Mouse (Mus musculus) WW6 (cell line): ENCODE measurements around the gene Tubgcp4.
"Not testable (repeated sequence)": the region's sequence is repeated elsewhere in the genome, so short reads cannot be mapped to it uniquely, and the experiment has no call there.

Source experiments
- DNase-seq: peaks from one replicate; pipeline ENCODE4 v3.0.0-alpha.2; 2013; ENCODE audit warnings: low read depth, low spot score

Tubgcp4 gene

DNA sequence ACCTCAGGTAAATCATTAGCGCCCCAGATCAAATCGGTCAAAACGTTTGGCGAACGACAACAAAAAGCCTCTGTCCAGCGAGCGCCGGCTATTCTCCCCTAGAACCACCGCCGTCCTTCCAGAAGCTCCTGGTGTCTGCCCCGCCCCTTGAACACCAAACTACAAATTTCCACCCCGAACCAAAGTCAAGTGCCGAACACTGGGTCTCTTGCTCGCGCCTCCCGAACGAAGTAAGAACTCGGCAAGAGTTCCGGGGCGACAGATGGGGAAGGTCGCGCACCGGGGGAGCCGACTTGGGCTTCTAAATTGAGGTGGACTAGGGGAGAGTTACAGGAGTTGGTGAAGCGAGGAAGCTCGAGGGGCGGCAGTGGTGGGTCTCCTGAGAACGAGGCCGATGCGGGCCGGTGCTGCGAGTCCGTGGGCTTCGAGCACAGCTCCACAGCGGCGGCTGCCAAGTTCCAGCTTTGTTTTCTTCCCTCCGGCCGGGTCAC lies at the start of gene Tubgcp4:
Gene Tubgcp4, plus strand, starts transcription at position 174 of the 491 bp plus-strand sequence.
- DNase-seq, result peak; percentile 14

DNA sequence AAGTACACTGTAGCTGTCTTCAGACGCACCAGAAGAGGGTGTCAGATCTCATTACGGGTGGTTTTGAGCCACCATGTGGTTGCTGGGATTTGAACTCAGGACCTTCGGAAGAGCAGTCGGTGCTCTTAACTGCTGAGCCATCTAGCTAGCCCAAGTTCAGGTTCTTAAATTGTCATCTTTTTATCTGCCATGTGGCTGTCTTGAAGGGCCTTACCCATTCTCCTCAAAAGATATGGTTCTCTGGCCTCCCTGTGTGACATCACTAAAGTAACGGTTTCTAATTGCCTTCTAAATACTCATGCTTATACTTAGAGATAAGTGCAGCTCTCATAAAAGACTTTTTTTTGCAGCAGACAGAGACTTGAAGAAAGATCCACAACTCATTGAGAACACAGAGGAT lies 44.2 kb upstream of the Tubgcp4 start:
- not testable (repeated sequence) for DNase-seq

DNA sequence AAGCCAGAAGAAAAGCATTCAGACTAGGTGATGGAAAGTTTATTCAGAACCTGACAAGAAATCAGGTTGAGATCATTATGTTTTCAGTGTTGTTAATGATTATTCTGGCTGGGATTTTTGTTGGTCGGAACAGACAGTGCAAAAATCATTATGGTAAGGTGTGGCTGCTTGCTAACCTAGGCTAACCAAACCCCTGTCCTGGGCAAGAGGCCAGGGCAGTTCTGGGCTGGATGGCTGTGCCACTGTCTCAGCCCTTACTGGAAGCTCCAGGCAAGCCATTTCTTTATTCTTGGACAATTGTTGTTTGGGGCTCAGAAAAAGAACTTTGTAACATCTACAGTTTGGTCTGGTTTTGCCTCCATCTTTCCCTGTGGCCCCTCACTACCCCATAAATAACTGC lies 42.9 kb upstream of the Tubgcp4 start:
- no peak for DNase-seq

DNA sequence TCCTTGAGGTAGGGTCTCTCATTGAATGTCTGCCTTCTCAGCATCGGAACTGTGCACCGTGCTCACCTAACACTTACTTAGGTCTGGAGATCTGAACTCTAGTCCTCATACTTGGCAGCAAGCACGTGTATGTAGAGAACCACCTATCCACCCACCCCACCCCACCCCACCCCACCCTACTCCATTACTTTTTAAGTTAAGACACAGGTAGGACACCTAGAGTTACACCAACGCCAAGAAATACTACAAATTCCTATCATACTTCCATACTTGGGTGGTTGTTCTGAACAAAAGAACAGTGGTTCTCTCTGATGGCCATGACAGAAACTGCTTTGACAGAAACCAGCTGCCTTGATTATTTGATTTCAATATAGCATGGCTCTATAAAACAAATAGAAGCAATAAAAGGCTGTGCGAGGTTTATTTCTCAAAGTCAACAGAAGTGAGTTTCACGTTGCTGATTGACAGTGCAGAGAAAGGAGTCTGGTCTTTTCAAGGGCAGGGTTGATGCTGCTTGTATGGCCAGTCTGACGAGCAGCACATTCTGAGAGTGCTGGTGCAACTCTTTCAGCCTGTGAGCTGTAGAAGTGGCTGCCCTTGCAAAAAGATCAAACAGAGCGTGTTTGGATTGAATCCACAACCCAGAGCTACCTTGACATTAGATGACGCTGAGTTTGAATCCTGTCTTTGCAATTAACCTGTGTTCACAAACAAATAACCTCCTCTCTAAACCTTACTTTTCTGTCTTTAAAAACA lies 41.4 kb upstream of the Tubgcp4 start:
- DNase-seq, result no peak

DNA sequence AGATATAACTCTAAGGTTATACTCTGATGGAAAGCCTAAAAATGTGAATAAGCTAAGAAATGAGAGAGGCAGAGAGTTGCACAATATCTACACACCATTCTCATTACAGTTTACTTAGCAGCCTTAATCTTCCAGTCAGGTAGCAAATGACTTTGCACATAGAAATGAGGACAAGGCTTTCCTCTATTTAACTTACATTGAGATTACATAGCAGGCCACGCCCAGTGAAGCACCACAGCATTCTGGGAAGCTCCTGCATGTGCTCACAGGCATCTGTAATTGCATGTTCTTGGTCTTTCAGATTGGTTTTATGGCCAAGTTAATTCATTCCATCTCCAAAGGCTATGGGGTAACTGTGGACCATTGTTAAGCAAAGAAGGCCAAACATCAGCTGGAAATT lies 37.6 kb upstream of the Tubgcp4 start:
- no peak for DNase-seq

DNA sequence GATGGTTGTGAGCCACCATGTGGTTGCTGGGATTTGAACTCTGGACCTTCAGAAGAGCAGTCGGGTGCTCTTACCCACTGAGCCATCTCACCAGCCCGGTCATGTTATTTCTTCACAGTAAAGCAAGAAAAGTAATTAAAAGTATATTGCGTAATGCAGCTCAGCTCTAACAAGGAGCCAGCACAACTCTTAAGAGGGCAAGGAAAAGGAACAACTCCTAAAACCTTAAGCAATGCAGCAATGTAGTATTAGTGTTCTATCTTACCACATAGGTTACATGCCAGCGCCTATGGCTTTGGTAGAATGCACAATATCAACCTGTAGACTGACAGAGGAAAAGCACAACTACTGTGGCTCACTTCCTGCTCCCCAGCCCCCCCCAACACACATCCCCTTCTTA lies 33.1 kb upstream of the Tubgcp4 start:
- no peak for DNase-seq

DNA sequence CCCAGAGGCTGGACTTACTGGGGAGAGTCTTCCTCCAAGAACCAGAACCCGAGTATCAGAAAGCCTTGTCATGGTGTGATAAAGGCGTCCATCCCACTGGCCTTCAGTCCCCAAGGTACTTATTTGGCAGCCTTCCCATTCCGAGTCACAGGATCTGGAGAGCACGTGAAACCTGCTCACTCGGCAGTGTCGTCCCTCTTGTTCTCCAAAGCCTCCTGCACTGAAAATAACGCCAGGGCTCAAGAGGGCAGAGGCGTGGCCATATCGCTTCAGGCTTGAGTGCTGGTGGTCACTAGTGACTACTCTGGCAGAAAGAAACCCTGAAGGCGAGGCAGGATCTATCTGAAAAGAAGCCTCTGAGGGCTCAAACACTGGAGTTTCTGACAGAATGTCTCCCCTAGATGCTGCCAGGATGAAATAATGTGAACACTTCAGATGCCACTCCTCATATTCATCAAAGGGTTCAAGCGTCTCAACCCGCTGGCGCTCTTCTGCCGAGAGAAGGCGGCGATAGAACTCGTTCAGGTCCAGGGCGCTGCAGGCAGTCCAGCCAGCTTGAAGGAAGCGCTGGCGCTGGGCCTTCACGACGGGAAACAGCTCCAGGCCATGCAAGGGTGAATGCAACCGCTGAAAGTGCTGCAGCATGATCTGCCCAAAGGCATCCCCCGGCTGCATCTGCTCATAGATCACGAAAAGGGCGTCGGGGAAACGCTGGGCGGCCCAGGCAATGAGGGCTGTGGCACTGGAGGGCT lies 31.0 kb upstream of the Tubgcp4 start:
- peak; percentile 14 for DNase-seq

DNA sequence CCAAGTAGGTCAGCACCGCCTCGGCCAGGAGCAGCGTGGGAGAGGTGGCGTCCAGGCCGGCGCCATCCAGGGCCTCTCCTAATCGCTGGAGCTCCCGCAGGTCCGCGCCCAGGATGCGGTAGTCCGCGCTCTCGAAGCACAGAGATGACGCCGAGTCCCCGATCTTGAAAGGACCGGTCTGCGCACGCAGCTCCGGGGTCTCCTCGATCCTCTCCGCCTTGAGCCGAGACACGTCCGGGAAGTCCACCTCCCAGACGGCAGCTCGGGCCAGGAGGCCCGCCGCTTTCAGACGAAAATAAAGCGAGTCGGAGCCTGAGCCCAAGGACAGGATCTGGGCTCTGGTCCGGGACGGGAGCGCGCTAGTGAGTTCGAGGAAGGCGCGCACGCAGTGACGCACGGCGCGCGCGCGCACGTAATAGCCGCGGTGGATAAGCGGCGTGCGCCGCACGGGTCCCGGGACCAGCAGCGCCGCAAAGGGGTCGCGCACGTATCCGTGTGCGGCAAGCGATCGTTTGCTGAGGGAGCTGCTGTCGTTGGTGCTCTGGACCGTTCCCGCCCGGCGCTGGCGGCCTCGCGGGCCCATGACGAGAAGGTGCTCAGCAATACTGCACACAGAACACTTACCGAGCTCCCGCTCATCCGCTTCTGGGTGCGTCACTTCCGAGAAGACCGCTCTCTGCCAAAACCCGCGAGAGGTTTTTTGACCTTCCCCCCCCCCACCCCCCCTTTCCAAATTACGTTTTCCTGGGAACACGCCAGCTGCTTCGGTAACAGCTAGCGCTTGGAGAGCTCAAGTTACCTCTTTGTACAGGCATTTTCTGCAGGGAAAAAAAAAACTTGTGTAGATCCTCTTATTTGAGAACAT lies 30.2 kb upstream of the Tubgcp4 start, which contains the start of the genes Adal and Lcmt2:
Gene Adal, plus strand, starts transcription at position 411 of the 865 bp plus-strand sequence.
Gene Lcmt2, minus strand, starts transcription at position 636 of the 865 bp plus-strand sequence.
- peak; percentile 64 for DNase-seq

DNA sequence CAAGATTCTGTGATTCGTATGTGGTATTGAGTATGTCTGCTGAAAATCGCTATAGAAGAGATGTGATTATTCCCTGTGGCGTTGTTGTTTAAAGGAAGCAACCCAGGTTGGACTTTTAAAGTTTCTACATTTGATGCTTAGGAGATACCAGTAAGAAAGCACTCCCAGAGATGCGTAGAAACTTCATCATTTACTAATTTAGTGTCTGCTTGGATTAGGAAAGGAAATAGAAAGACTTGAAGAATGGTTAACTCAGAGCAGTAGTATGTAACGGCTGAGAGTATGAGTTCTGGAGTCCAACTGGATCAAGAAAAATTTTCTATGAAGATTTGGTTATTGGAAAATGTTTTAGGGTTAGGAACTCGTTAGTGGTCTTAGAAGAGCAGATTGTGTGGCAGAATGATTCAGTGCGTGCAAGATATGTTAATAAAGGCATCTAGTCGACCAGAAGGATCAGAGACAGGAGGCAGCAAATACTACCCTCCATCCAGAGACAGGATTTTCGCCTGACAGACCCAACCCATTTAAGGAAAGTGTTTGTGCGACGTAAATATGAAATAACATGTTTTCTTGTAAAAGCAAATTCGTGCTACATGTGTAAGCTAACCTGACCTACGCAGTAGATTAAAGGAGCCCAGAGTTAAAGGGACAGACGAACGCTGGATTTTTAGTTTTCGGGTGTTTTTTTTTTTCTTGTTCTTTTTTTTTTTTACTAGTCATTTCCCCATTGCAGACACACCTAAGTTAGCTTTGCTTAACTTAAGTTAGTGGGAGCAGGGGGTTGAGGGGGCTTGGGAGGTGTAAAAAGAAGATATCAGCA lies 29.0 kb upstream of the Tubgcp4 start:
- no peak for DNase-seq

DNA sequence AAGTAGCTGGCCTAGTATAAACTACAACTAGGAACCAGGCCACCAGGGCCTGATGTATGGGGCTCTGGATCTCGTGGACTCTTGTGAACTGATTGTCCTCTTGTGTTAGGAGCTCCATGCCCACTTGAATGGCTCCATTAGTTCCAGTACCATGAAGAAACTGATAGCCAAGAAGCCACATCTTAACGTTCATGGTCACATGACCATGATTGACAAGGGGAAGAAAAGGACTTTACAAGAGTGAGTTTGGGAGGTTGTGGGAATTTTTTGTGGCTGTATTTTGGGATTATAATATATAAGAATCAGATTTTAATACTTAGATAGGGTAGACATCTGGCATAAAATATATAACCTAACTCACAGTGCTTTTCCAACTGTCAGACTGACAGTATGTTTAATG lies 28.0 kb upstream of the Tubgcp4 start:
- no peak for DNase-seq

DNA sequence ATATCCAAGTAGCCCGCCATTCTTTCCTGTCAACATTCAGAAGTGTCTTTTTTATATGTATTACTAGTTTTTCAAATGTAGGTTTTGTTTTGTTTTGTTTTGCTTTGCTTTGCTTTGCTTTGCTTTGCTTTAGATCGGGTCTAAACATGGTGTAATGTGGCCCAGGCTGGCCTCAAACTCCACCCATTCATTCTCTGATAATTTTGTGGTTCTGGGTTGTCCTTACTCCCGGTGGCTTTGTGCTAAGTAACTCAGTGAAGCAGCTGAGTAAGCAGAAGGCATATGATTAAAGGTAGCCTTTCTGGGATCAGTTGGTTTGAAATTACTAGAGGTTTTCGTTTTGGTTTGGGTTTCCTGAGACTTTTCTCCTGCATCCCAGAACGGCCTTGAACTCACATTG lies 20.8 kb upstream of the Tubgcp4 start:
- no peak for DNase-seq

DNA sequence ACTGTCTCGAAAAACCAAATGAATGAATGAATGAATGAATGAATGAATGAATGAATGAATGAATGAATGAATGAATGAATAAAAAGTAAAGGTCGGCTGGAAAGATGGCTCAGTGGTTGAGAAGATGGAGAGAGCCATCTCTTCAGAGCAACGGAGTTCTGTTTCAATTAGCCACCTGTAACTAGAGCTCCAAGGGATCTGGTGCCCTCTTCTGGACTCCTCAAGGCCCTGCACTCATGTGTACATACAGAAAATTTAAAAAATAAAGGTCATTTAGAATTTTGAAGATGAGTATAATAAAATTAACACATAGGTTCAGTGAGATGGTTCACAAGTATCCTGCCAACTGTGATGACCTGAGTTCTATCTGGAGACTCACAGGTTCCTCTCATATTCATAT lies 17.4 kb upstream of the Tubgcp4 start:
- no peak for DNase-seq

DNA sequence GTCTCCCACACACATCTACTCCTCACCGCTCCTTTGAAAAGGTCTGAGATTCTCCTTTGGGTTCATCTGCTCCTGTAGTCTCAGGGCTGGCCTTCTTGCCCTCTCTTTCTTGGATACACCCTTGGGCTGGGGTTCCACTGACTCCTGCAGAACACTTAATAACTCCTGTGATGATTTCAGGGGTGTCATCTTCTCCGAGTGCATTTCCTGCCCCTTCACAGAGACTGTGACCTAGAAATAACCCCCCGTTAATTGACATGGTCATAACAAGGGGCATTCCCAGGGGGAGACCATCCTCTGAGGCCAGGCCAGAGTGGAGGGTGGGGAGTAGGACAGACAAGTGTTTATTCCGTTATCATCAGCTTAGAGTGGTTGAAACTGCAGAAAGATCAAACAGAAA lies 1.3 kb upstream of the Tubgcp4 start:
- no peak for DNase-seq

DNA sequence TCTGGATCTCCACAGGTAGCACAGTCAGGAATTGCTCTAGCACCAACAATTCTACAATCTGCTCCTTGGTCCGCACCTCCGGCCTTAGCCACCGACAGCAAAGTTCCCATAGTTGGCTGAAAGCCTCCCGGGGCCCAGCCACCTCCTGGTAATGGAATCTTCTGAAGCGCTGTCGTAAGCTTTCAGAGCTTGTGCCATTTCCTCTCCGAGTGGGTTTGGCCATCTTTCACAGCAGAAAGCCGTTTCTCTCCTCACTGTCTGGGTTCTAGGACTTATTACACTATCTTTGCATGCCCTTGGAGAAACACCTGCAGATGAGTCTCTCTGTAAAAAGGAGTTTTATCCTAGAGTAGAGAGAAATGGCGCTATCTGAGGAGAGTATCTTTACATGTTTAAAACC lies 552 bp upstream of the Tubgcp4 start:
- DNase-seq, result no peak

DNA sequence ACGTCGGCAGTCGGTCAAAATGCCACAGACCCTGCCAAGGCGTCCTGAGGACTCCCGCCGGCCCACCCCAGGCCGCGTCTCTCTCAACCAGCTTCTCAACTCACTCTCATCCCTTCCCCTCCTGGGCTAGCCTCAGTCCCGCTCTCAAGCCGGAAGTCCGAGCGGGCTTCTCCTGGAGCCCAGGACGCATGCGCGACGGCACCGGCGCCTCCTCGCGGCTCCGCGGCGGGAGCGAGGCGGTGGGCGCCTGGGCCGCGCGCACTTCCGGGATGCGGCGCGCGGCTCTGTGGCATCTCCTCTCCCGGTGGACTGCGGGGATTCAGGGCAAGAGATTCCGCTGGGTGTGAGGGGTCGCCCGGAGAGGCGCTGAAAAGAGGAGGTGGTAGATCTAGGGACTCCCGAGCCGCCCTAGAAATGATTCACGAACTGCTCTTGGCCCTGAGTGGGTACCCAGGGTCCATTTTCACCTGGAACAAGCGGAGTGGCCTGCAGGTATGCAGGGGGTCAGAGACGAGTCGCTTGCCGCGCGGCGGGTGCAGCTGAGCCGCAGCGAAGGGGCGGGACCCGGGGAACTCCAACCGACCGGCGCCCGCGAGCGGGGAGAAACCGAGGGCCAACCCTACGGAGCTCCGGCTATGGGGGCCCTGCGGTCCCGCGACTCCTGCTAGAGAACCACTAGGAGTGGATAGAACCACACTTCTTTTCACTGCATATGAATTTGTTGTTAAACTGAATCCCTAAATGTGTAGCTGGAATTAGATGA lies 707 bp downstream of the Tubgcp4 start, which contains the start of gene Zscan29:
Gene Zscan29, minus strand, starts transcription at position 146 of the 763 bp plus-strand sequence.
- peak; percentile 78 for DNase-seq

DNA sequence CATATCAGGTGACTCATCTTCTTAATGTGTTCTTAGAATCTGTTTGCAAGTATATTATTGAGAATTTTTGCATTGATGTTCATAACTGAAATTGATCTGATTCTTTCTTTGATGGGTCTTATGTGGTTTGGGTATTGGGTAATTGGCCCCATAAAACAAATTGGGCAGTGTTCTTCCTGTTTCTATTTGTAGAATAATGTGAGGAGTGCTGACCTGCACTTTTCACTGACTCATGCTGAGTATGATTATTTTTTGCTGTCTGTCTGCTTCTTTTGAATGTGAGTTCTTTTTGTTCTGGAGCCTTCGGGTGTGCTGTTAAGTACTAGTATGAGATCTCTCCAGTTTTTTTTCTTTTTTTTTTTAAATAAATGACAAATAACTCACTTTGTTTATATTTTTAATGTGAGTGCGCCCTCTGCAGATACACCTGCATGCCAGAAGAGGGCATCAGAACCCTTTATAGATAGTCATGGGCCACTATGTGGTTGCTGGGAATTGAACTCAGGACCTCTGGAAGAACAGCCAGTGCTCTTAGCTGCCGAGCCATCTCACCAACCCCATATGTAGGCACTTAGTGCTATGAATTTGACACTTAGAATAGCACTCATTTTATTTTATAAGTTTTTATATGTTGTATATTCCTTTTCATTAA lies 8.5 kb downstream of the Tubgcp4 start:
- no peak for DNase-seq

DNA sequence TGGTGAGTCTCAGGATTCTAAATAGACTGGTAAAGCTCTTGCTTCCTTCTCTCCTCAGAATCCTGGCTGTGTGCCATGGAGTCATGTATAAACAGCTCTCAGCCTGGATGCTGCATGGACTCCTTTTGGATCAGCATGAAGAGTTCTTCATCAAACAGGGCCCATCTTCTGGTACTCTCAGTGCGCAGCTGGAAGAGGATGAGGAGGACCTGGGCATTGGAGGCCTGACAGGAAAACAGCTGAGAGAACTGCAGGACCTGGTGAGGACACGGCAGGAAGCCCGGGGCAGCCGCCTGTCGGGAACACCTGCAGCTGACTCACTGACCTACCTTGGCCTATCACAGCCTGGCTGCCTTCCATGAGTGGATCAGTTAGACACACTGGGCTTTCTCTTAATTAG lies 13.0 kb downstream of the Tubgcp4 start:
- no peak for DNase-seq

DNA sequence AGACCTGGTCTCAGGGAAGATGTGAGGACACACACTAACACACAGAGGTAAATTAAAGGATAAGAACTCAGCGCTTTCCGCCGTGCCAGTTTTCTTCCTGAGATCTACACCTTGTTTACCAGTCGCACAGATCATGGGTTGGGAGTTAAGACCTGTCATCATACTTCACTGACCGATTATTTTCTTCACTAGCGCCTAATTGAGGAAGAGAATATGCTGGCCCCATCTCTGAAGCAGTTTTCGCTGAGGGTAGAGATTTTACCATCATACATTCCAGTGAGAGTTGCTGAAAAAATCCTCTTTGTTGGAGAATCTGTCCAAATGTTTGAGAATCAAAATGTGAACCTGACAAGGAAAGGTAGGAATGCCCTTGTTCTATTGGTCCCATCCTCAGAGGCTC lies 13.7 kb downstream of the Tubgcp4 start:
- no peak for DNase-seq

DNA sequence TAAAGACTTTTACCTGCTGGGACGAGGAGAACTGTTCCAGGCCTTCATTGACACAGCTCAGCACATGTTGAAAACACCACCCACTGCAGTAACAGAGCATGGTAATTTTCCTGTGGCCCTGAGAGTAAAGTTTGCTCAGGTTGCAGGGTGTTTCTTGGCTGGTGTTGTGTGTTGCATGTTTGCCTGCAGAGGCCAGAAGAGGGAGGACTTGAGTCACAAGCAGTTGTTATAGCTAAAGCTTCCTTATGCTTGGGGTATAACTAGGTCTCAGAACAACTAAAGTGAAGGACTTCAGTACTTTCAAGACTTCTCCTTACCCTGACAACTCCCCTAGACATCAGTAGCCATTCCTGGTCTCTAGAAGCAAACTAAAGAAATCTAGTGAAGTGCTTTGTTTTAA lies 18.1 kb downstream of the Tubgcp4 start:
- DNase-seq, result no peak

DNA sequence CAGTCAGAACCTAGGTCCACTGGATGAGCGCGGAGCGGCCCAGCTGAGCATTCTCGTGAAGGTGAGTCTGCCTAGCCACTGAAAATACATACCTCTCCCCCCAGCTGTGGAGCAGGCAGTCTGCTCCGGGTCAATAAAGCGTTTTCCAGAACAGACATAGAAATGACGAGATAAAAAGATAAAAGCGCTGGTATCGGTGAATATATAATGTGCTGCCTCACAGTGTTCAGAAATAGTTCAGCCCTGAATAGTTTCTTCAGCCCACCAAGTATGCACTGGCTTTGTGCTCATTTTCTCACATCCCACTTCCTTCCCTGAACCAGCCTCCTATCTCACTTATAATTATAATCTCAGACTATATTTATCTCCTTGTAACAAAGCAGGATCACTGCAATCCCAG lies 25.0 kb downstream of the Tubgcp4 start:
- no peak for DNase-seq
